Mouse (Mus musculus): Measurements from ENCODE around the gene Edrf1.
"Not testable (repeated sequence)": the region's sequence is repeated elsewhere in the genome, so short reads cannot be mapped to it uniquely, and the experiment has no call there.

Gene Edrf1

GRCm38 (mm10) chr7:133634932-133635650 is 2.3 kb upstream of the Edrf1 start:
- POLR2A ChIA-PET: interaction anchor here in 3 of 4 experiments (0.5 to 6.1 kb wide), 7 partner anchors 10 to 647 kb away, joined by 3 to 71 read pairs (median 4); no protein-coding TSS in a partner anchor

GRCm38 (mm10) chr7:133636738-133637352 is 498 bp upstream of the Edrf1 start:
- ChIA-PET CTCF (interaction anchor here (0.5 to 2.1 kb wide), 52 partner anchors 12 to 1652 kb away, joined by 3 to 17 read pairs (median 4); partner anchors contain the start of gene Fam196a (in 1 of the 4)), POLR2A (interaction anchor here (0.5 to 6.1 kb wide), 148 partner anchors 8 to 1321 kb away, joined by 3 to 71 read pairs (median 4); partner anchors contain the start of genes Fgfr2 (in 3 of the 4), Abraxas2 (in 2 of the 4), Fank1 (in 2 of the 4) and Zranb1 (in 2 of the 4))

More at GRCm38 (mm10) chr7:133634932-133635650, 2.3 kb upstream of the Edrf1 start:
- CTCF ChIA-PET: interaction anchor here in 2 of 4 experiments (1.0 to 1.2 kb wide), 2 partner anchors 79 to 824 kb away, joined by 4 to 5 read pairs; no protein-coding TSS in a partner anchor

- CTCF ChIA-PET: interaction anchor here in 3 of 4 experiments (0.6 to 1.7 kb wide), 4 partner anchors 35 to 577 kb away, joined by 3 to 17 read pairs (median 4); no protein-coding TSS in a partner anchor
- POLR2A ChIA-PET: interaction anchor here (0.6 to 6.1 kb wide), 40 partner anchors 10 to 903 kb away, joined by 3 to 71 read pairs (median 6); partner anchors contain the start of genes Fank1 (in 2 of the 4), Uros (in 1 of the 4) and Zranb1 (in 1 of the 4)
Measured at GRCm38 (mm10) chr7:133638306-133638705, 963 bp downstream of the Edrf1 start.

GRCm38 (mm10) chr7:133638821-133639220 is 1.5 kb downstream of the Edrf1 start:
- CTCF ChIA-PET: interaction anchor here in 1 of 4 experiments (0.7 kb wide), 1 partner anchor 236 kb away, joined by 3 read pairs; no protein-coding TSS in a partner anchor
- POLR2A ChIA-PET: interaction anchor here (0.6 to 6.1 kb wide), 23 partner anchors 10 to 903 kb away, joined by 3 to 71 read pairs (median 4); partner anchors contain the start of gene Fank1 (in 1 of the 4)

- POLR2A ChIA-PET: interaction anchor here in 3 of 4 experiments (0.9 to 5.5 kb wide), 3 partner anchors 8 to 9 kb away, joined by 4 to 21 read pairs (median 5); partner anchors contain the start of gene Edrf1 (in 3 of the 3)
Measured at GRCm38 (mm10) chr7:133645716-133646115, 8.4 kb downstream of the Edrf1 start.

GRCm38 (mm10) chr7:133662467-133662866 is 25.1 kb downstream of the Edrf1 start:
- ChIA-PET POLR2A (interaction anchor here in 2 of 4 experiments (1.2 to 1.4 kb wide), 2 partner anchors 11 to 24 kb away, joined by 3 read pairs; no protein-coding TSS in a partner anchor), CTCF (no interaction called here)

More at GRCm38 (mm10) chr7:133645716-133646115, 8.4 kb downstream of the Edrf1 start:
- CTCF ChIA-PET: no interaction called here

GRCm38 (mm10) chr7:133669071-133669470 is 31.7 kb downstream of the Edrf1 start:
- POLR2A ChIA-PET: interaction anchor here in 3 of 4 experiments (0.6 to 3.5 kb wide), 11 partner anchors 9 to 996 kb away, joined by 3 to 20 read pairs (median 3); partner anchors contain the start of gene Edrf1 (in 2 of the 3)
- CTCF ChIA-PET: interaction anchor here (0.5 to 4.0 kb wide), 41 partner anchors 9 to 1841 kb away, joined by 3 to 19 read pairs (median 4); no protein-coding TSS in a partner anchor

- CTCF ChIA-PET: interaction anchor here (0.6 to 4.0 kb wide), 10 partner anchors 10 to 1228 kb away, joined by 3 to 19 read pairs (median 4); no protein-coding TSS in a partner anchor
Measured at GRCm38 (mm10) chr7:133669946-133670345, 32.6 kb downstream of the Edrf1 start.

GRCm38 (mm10) chr7:133670846-133671245 is 33.5 kb downstream of the Edrf1 start:
- ChIA-PET CTCF (interaction anchor here in 2 of 4 experiments (0.7 to 4.0 kb wide), 2 partner anchors 26 to 153 kb away, joined by 3 to 19 read pairs; no protein-coding TSS in a partner anchor), POLR2A (interaction anchor here in 2 of 4 experiments (0.6 to 3.5 kb wide), 11 partner anchors 11 to 163 kb away, joined by 3 to 20 read pairs (median 3); partner anchors contain the start of gene Edrf1 (in 2 of the 2))

More at GRCm38 (mm10) chr7:133669946-133670345, 32.6 kb downstream of the Edrf1 start:
- POLR2A ChIA-PET: interaction anchor here in 3 of 4 experiments (0.6 to 3.5 kb wide), 11 partner anchors 11 to 91 kb away, joined by 3 to 20 read pairs (median 3); partner anchors contain the start of gene Edrf1 (in 2 of the 3)

- POLR2A ChIA-PET: no interaction called here
- CTCF ChIA-PET: interaction anchor here in 1 of 4 experiments (0.6 kb wide), 1 partner anchor 40 kb away, joined by 3 read pairs; no protein-coding TSS in a partner anchor
Measured at GRCm38 (mm10) chr7:133676002-133676401, 38.7 kb downstream of the Edrf1 start.

- ChIA-PET CTCF (interaction anchor here in 3 of 4 experiments (0.5 to 1.0 kb wide), 4 partner anchors 10 to 579 kb away, joined by 3 to 6 read pairs (median 4); partner anchors contain the start of gene Edrf1 (in 1 of the 3)), POLR2A (interaction anchor here in 2 of 4 experiments (0.6 to 2.2 kb wide), 3 partner anchors 10 to 81 kb away, joined by 3 to 5 read pairs (median 4); no protein-coding TSS in a partner anchor)
Measured at GRCm38 (mm10) chr7:133678716-133679115, 41.4 kb downstream of the Edrf1 start.

- POLR2A ChIA-PET: interaction anchor here in 1 of 4 experiments (0.9 to 2.2 kb wide), 2 partner anchors 11 to 37 kb away, joined by 3 to 5 read pairs; no protein-coding TSS in a partner anchor
- CTCF ChIA-PET: interaction anchor here in 1 of 4 experiments (0.6 kb wide), 1 partner anchor 11 kb away, joined by 6 read pairs; no protein-coding TSS in a partner anchor
Measured at GRCm38 (mm10) chr7:133679439-133679838, 42.1 kb downstream of the Edrf1 start.

- CTCF ChIA-PET: no interaction called here
- POLR2A ChIA-PET: no interaction called here
Measured at GRCm38 (mm10) chr7:133679961-133680360, 42.6 kb downstream of the Edrf1 start, which contains the start of gene Mmp21. TSS of gene Mmp21 (minus strand) at chr7:133680061.

- ChIA-PET POLR2A (interaction anchor here in 2 of 4 experiments (0.8 to 1.2 kb wide), 5 partner anchors 13 to 46 kb away, joined by 3 read pairs; partner anchors contain the start of gene Edrf1 (in 1 of the 2)), CTCF (interaction anchor here in 3 of 4 experiments (0.6 to 1.8 kb wide), 6 partner anchors 11 to 139 kb away, joined by 3 to 4 read pairs (median 4); no protein-coding TSS in a partner anchor)
Measured at GRCm38 (mm10) chr7:133683626-133684025, 46.3 kb downstream of the Edrf1 start.

GRCm38 (mm10) chr7:133684110-133684509 is 46.8 kb downstream of the Edrf1 start:
- POLR2A ChIA-PET: interaction anchor here in 2 of 4 experiments (0.9 to 1.2 kb wide), 5 partner anchors 13 to 47 kb away, joined by 3 read pairs; partner anchors contain the start of gene Edrf1 (in 1 of the 2)
- CTCF ChIA-PET: interaction anchor here in 1 of 4 experiments (1.3 to 1.8 kb wide), 3 partner anchors 14 to 138 kb away, joined by 3 to 4 read pairs (median 4); no protein-coding TSS in a partner anchor

- CTCF ChIA-PET: interaction anchor here in 2 of 4 experiments (0.5 to 1.8 kb wide), 6 partner anchors 15 to 138 kb away, joined by 3 to 7 read pairs (median 4); no protein-coding TSS in a partner anchor
- POLR2A ChIA-PET: interaction anchor here in 3 of 4 experiments (0.7 to 0.9 kb wide), 5 partner anchors 12 to 139 kb away, joined by 3 to 7 read pairs (median 3); partner anchors contain the start of gene Edrf1 (in 1 of the 3)
Measured at GRCm38 (mm10) chr7:133684701-133685100, 47.4 kb downstream of the Edrf1 start.

- CTCF ChIA-PET: interaction anchor here in 2 of 4 experiments (0.6 to 0.7 kb wide), 2 partner anchors 16 to 34 kb away, joined by 3 read pairs; no protein-coding TSS in a partner anchor
- POLR2A ChIA-PET: not testable (repeated sequence)
Measured at GRCm38 (mm10) chr7:133685644-133686043, 48.3 kb downstream of the Edrf1 start.

Measured in embryonic stem cell, embryonic (primary cell).